Mouse (Mus musculus) CH12.LX (cell line): ENCODE results near the gene Glp2r.

ENCODE experiments used
- CTCF ChIP-seq, 2 experiments: IDR thresholded peaks in 1 of 2; conservative IDR thresholded peaks in 1 of 2; 2 replicates each; pipeline ENCODE4 v1.5.1; 2011 to 2012; ENCODE audit warnings: low read depth in 2 of 2, low read length in 2 of 2, improper control_type of control experiment in 1 of 2, inconsistent platforms in 1 of 2, mild to moderate bottlenecking in 1 of 2, moderate library complexity in 1 of 2
- GABPA ChIP-seq: IDR thresholded peaks from 2 replicates; pipeline ENCODE4 v1.6.1; 2012; ENCODE audit warnings: low read depth, low read length, improper control_type of control experiment, inconsistent platforms; ENCODE audit not compliant: insufficient replicate concordance
- HCFC1 ChIP-seq: IDR thresholded peaks from 2 replicates; pipeline ENCODE4 v1.6.1; 2012; ENCODE audit warnings: low read depth, mild to moderate bottlenecking, inconsistent platforms, low read length, improper control_type of control experiment
- POLR2A ChIP-seq: IDR thresholded peaks from 2 replicates; pipeline ENCODE4 v1.6.1; 2011; ENCODE audit warnings: low read depth, mild to moderate bottlenecking, improper control_type of control experiment, low read length
- TBP ChIP-seq: conservative IDR thresholded peaks from 2 replicates; pipeline ENCODE4 v1.6.1; 2011; ENCODE audit warnings: low read depth, low read length, improper control_type of control experiment

DNA sequence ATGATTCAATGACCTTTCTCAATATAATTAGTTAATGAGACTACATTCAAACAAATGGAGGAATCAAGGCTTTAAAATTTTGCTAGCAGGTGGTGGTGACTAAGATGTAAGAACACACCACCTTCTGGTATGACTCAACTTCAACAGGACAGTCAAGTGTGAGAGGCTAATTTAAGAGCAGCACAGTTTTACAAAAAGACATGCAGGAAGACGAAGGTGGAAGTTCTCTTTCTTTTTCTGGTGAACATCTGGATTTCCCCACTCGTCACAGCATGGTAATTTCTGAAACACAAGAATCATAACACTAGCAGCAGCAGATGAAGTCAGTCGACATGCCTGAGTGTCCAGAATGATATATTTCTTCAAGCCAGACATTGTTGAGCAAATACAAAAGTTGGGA, 36.4 kb downstream of the Glp2r start:
- TF ChIP-seq TBP (peak; percentile 47; the same call in 1 of the 2 replicates), GABPA (no peak; the same call in 1 of the 2 replicates), HCFC1 (peak; percentile 64), CTCF (conservative IDR thresholded peaks at IDR 0.05 in 1 of 2, IDR thresholded peaks at IDR 0.05 in 1 of 2; ENCODE audit: low read depth in 2 of 2, low read length in 2 of 2) (peak in 1 of 2 experiments; percentile 37; a peak in 1 of 4 replicates), POLR2A (no peak)
